Mouse (Mus musculus) hindbrain, postnatal 0 days (tissue): ENCODE measurements around the gene Col12a1. TPM values are rescaled to one million over a fixed set of nuclear protein-coding genes. Genes with fewer than 3 reads are reported as not detected.

ENCODE experiments used
- ATAC-seq: fragments of 200-750 bp; cut with Nextera tagmentation; 2 replicates; pipeline ENCODE4 v1.8.0; 2017; ENCODE audit warnings: mild to moderate bottlenecking, moderate TSS enrichment, moderate library complexity
- DNase-seq: peaks from one replicate; pipeline ENCODE4 v3.0.0-alpha.2; 2015; ENCODE audit warnings: low spot score
- H3K27ac ChIP-seq: fragments of 300-500 bp; sonication (generic); 2 replicates; pipeline ENCODE4 v1.5.1; 2014; ENCODE audit warnings: mild to moderate bottlenecking
- H3K27me3 ChIP-seq: fragments of 300-500 bp; sonication (generic); 2 replicates; pipeline ENCODE4 v1.6.1; 2014; ENCODE audit warnings: low read length, mixed read lengths; ENCODE audit not compliant: insufficient read depth
- H3K36me3 ChIP-seq: fragments of 300-500 bp; sonication (generic); 2 replicates; pipeline ENCODE4 v1.6.1; 2014; ENCODE audit warnings: low read length, mixed read lengths; ENCODE audit not compliant: insufficient read depth
- H3K4me1 ChIP-seq: fragments of 300-500 bp; sonication (generic); 2 replicates; pipeline ENCODE4 v1.6.1; 2014; ENCODE audit warnings: antibody characterized with exemption, low read length, mixed read lengths; ENCODE audit not compliant: insufficient read depth
- H3K4me2 ChIP-seq: fragments of 300-500 bp; sonication (generic); 2 replicates; pipeline ENCODE4 v1.6.1; 2014; ENCODE audit warnings: low read depth, mild to moderate bottlenecking, low read length, moderate library complexity, mixed read lengths
- H3K4me3 ChIP-seq: fragments of 300-500 bp; sonication (generic); 2 replicates; pipeline ENCODE4 v1.5.1; 2014; ENCODE audit warnings: low read length
- H3K9ac ChIP-seq: fragments of 300-500 bp; sonication (generic); replicated peaks from 2 replicates; pipeline ENCODE4 v1.6.1; 2014; ENCODE audit warnings: mild to moderate bottlenecking, low read length, moderate library complexity, mixed read lengths
- H3K9me3 ChIP-seq: fragments of 300-500 bp; sonication (generic); 2 replicates; pipeline ENCODE4 v1.6.1; 2016; ENCODE audit warnings: low read length, mixed read lengths
- CTCF ChIP-seq: IDR thresholded peaks from 2 replicates; pipeline ENCODE4 v1.5.1; 2016; ENCODE audit warnings: antibody characterized with exemption, control low read depth, low read depth
- WGBS: fragments of 180-500 bp; shearing (Covaris S2); extraction: QIAGEN DNeasy Blood & Tissue Kit; methylation state at CpG from one replicate; pipeline ENCODE4 v1.1.7; 2014; 5-methylcytosine and 5-hydroxymethylcytosine counted together
- polyA plus RNA-seq: library from polyadenylated mRNA; unstranded; fragments of >200 nt; fragmentation: Nextera tagmentation; extraction: Ambion mirVana; gene quantifications from 2 replicates; pipeline ENCODE4 v1.2.1, GENCODE M21; 2015
- total RNA-seq: library from RNA; depleted of rRNA; stranded (reverse); fragments of >200 nt; gene quantifications from 2 replicates; pipeline ENCODE4 v1.2.3, GENCODE M21; 2014

The Col12a1 gene
- total and polyA plus RNA-seq, 2 experiments from 2014 or later: 6.9 to 17.0 TPM

DNA sequence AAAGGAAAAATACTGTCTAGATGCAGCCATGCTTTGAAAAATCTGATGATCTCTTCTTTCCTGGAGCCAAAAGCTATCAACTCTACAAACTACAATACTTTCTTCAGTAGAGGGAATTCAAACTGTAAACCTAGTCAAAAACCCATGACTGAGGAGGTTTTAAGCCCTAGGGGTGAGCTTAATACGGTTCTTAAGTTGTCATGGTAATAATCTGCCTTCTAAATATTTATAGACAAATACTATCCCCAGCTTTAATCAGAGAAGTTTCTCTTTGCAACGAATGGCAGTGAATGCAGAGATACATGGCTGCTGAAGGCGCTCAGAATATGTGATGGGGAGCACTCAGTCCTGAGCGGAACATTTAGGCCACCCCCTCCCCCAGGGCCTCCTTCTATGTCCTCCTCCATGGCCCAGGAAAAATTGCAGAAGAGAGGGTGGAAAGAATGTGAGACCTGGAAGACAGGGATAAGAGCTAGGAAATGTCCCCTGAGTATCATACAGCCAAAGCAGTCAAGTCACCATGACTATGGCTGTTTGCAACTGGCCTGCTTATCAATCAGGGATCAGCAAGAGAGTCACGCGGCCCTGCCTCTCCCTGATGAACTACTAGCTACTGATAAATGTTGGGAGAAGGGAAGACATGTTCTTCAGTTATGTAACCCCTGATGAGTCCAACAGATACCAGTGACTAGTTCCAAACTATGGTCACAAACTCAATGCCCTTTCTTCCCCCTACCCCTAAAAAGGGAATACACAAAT is 99.6 kb downstream of the Col12a1 start:
- WGBS: 79% methylated on average over 6 of the region's 6 CpGs
- no peak for TF ChIP-seq CTCF
- H3K9ac ChIP-seq: no peak overlapping the region
- H3K4me3 ChIP-seq: no peak overlapping the region
- no peaks in the 10 kb centered on the region for H3K27me3 ChIP-seq
- DNase-seq (no peak), ATAC-seq (no peak)
- no peaks in the 10 kb centered on the region for H3K4me1 ChIP-seq
- no peak overlapping the region for H3K27ac ChIP-seq
- no peak overlapping the region for H3K4me2 ChIP-seq
- no peaks in the 10 kb centered on the region for H3K36me3 ChIP-seq
- no peaks in the 10 kb centered on the region for H3K9me3 ChIP-seq

DNA sequence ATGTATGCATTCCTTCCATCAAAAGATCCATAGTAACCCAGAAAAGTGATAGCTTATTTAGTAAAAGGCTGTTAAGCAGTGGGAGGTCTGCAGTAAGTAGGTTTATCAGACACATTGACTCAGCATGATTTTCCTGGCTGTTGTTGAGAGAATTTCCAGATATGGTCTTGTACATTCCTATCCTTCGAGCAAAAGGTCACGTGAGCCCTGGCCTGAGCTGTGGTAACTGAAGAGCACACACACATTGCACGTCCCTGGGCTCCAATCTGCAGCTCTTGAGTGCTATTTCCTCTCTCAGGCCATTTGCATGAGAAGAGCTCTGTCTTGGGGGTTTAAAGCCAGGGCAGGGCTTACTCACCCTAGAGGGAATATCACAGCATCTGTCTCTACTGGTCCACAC is 101.3 kb downstream of the Col12a1 start:
- H3K9ac ChIP-seq: no peak overlapping the region
- ATAC-seq (no peak), DNase-seq (no peak)
- H3K4me3 ChIP-seq: no peak overlapping the region
- WGBS: 33% methylated on average over 3 of the region's 3 CpGs
- H3K27me3 ChIP-seq: no peaks in the 10 kb centered on the region
- H3K4me2 ChIP-seq: no peak overlapping the region
- no peaks in the 10 kb centered on the region for H3K9me3 ChIP-seq
- no peak overlapping the region for H3K27ac ChIP-seq
- H3K36me3 ChIP-seq: no peaks in the 10 kb centered on the region
- no peak for TF ChIP-seq CTCF
- H3K4me1 ChIP-seq: no peaks in the 10 kb centered on the region

DNA sequence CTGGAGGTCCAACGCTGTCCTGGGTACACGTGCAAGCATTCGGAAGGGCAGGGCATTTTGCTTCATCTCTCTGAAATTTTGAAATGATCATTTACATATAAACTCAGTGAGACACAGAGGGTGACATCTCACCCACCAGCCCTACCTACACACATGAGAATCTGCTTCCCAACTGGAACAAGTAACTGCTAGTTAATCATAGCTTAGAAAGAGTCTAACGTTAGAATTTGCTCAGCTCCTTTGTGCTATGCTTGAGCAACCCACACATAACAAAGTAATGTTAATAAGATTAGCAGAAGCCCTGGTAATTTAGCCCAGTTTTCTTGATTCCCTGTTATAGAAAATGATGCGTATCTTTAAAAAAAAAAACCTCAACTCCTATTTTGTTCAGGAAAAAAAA is 102.6 kb downstream of the Col12a1 start:
- Histone ChIP-seq H3K9ac (no peak overlapping the region), H3K4me3 (no peak overlapping the region), H3K4me2 (no peak overlapping the region), H3K27ac (no peak overlapping the region), H3K9me3 (no peaks in the 10 kb centered on the region), H3K4me1 (no peaks in the 10 kb centered on the region), H3K36me3 (no peaks in the 10 kb centered on the region), H3K27me3 (no peaks in the 10 kb centered on the region)
- DNase-seq (no peak), ATAC-seq (no peak)
- TF ChIP-seq CTCF: no peak
- WGBS: 82% methylated on average over 5 of the region's 5 CpGs

DNA sequence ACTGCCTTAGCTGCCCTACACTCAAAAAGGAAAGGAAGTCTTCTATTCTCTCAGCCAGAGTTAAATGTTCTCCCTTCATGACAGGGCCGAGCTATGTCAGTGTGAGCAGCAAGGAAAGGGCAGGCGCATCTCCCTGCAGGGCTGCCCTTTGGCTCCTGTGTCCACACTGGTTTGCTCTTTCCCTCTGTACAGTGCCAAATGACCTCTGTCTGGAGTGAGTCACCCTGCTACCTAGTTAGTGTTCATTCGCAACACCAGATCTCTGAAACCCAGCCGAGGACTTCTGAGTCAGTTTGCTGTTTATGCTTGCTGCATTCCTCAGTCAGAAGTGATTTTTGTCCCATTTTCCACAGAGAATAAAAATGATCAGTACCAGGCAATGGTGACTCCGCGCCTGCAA is 108.3 kb downstream of the Col12a1 start:
- no peak overlapping the region for H3K4me2 ChIP-seq
- no peak for TF ChIP-seq CTCF
- H3K36me3 ChIP-seq: no peaks in the 10 kb centered on the region
- H3K9me3 ChIP-seq: no peaks in the 10 kb centered on the region
- H3K27ac ChIP-seq: no peak overlapping the region
- DNase-seq (no peak), ATAC-seq (no peak)
- 82% methylated on average over 6 of the region's 6 CpGs for WGBS
- no peak overlapping the region for H3K4me3 ChIP-seq
- peaks cover 5% of the 10 kb centered on the region; the same call in 1 of the 2 replicates for H3K4me1 ChIP-seq
- H3K9ac ChIP-seq: no peak overlapping the region
- H3K27me3 ChIP-seq: no peaks in the 10 kb centered on the region

DNA sequence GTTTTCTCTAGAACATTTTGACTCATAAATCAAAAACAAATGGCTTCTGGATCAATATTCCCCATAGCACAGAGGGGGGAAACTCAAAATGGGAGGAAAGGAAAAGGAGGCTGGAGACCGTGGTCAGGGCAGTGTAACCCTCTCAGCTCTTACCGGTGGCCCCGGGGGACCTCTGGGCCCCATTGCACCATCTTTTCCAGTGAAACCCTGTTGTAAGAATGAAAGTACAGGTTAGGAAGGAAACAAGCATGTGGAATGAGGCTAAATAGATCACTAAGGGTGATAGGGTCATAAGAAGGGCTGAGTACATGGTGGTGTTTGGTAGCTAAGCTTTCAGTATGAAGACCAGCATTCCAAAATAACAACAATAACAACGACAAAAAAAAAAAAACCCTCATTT is 109.0 kb downstream of the Col12a1 start:
- Histone ChIP-seq H3K27me3 (no peaks in the 10 kb centered on the region), H3K9ac (no peak overlapping the region), H3K36me3 (no peaks in the 10 kb centered on the region), H3K27ac (no peak overlapping the region), H3K4me3 (no peak overlapping the region), H3K9me3 (no peaks in the 10 kb centered on the region), H3K4me2 (no peak overlapping the region), H3K4me1 (peaks cover 5% of the 10 kb centered on the region; the same call in 1 of the 2 replicates)
- no peak for TF ChIP-seq CTCF
- DNase-seq: no peak
- no peak for ATAC-seq
- 84% methylated on average over 4 of the region's 4 CpGs for WGBS

DNA sequence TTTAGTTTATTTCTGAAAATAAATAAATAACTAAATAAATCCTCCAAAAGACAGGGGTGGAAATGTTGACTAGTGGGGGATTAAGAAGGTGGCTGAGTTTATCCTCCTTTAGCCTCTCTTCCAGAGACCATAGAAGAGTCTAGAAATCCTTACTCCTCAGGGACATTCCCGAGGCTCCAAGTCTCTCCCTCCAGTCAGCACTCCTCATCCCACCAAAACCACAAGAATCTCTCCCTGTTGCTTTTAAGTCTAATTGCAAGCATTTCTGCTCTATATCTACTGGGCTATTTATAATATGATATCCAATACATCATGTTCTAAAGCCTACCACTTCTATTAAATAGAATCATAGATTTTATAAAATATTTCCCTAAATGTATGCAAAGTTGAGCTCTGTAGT is 109.8 kb downstream of the Col12a1 start:
- no peak for DNase-seq
- TF ChIP-seq CTCF: no peak
- WGBS: 72% methylated on average over 1 of the region's 1 CpGs
- Histone ChIP-seq H3K27me3 (no peaks in the 10 kb centered on the region), H3K9me3 (no peaks in the 10 kb centered on the region), H3K27ac (no peak overlapping the region), H3K9ac (no peak overlapping the region), H3K4me3 (no peak overlapping the region), H3K4me2 (no peak overlapping the region), H3K4me1 (peaks cover 5% of the 10 kb centered on the region; the same call in 1 of the 2 replicates), H3K36me3 (no peaks in the 10 kb centered on the region)
- no peak for ATAC-seq

DNA sequence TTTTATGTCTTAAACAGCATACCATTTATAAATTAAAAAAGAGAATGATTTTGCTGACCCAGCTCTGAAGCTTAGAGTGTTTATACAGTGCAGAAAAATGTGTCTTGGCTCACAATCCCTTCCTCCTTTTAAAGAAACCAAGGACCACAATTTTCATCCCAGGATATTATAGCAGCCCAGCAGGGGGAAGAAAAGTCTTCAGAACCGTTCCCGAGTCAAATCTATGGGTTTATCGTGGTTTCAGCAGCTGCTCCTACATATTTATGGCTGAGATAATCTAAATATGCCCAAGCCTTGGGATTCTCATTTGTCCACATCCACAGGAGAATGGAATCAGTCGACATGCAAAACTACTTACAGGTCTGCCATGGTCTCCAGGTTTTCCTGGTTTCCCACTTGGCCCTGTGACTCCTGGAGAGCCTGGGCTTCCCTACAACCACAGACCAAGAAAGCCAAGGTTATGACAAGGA is 110.5 kb downstream of the Col12a1 start:
- no peak for TF ChIP-seq CTCF
- Histone ChIP-seq H3K27ac (no peak overlapping the region), H3K9me3 (no peaks in the 10 kb centered on the region), H3K4me2 (no peak overlapping the region), H3K27me3 (no peaks in the 10 kb centered on the region), H3K36me3 (no peaks in the 10 kb centered on the region), H3K4me3 (no peak overlapping the region), H3K4me1 (peaks cover 5% of the 10 kb centered on the region; the same call in 1 of the 2 replicates), H3K9ac (no peak overlapping the region)
- 44% methylated on average over 4 of the region's 4 CpGs for WGBS
- DNase-seq (no peak), ATAC-seq (no peak)
